Mouse (Mus musculus): ENCODE measurements at regions not wholly inside any gene's neighbourhood (a gene's known extent, or its start where the extent isn't known, plus 50 kb on each side); places are given as distances from the start of the nearest gene placed in this dataset.

GRCm38 (mm10) chr13:71074012-71074411 lies 232.4 kb upstream of the Adamts16 start:
- Histone ChIP-seq H3K36me3 (ENCODE audit: control insufficient read depth in 1 of 2, insufficient read depth in 2 of 2, low read length in 2 of 2) (no peaks in the 10 kb centered on the region), H3K4me3 (ENCODE audit: control insufficient read depth in 1 of 2, insufficient read depth in 1 of 2, low read depth in 2 of 2, low read length in 2 of 2) (no peak overlapping the region), H3K27ac (ENCODE audit: control insufficient read depth, low read depth, low read length) (no peak overlapping the region), H3K27me3 (ENCODE audit: control insufficient read depth in 1 of 2, insufficient read depth in 2 of 2, low read length in 2 of 2) (no peaks in the 10 kb centered on the region), H3K4me1 (ENCODE audit: control insufficient read depth in 1 of 2, insufficient read depth in 2 of 2, low read length in 2 of 2) (no peaks in the 10 kb centered on the region), H3K9me3 (replicated peaks; ENCODE audit: insufficient read depth, low read length) (no peaks in the 10 kb centered on the region), H3K9ac (ENCODE audit: control insufficient read depth, low read depth, low read length, poor library complexity, severe bottlenecking) (no peak overlapping the region), H3K79me2 (ENCODE audit: control insufficient read depth, insufficient read depth, low read length, poor library complexity) (no peaks in the 10 kb centered on the region)
- DNase-seq (ENCODE audit: low read depth, low spot score): no peak
- no peak for TF ChIP-seq CHD1 (IDR thresholded peaks at IDR 0.05; ENCODE audit: low read depth, low read length)

- no peak for DNase-seq (ENCODE audit: low read depth, low spot score)
Observed at GRCm38 (mm10) chr13:71068757-71069201, 227.2 kb upstream of the Adamts16 start.

GRCm38 (mm10) chr13:71068011-71068410 lies 226.4 kb upstream of the Adamts16 start:
- no peak for DNase-seq (ENCODE audit: low read depth, low spot score)
- Histone ChIP-seq H3K9me3 (replicated peaks; ENCODE audit: insufficient read depth, low read length) (no peaks in the 10 kb centered on the region), H3K9ac (ENCODE audit: control insufficient read depth, low read depth, low read length, poor library complexity, severe bottlenecking) (no peak overlapping the region), H3K27ac (ENCODE audit: control insufficient read depth, low read depth, low read length) (no peak overlapping the region), H3K79me2 (ENCODE audit: control insufficient read depth, insufficient read depth, low read length, poor library complexity) (no peaks in the 10 kb centered on the region), H3K27me3 (ENCODE audit: control insufficient read depth in 1 of 2, insufficient read depth in 2 of 2, low read length in 2 of 2) (no peaks in the 10 kb centered on the region), H3K4me1 (ENCODE audit: control insufficient read depth in 1 of 2, insufficient read depth in 2 of 2, low read length in 2 of 2) (no peaks in the 10 kb centered on the region), H3K4me3 (ENCODE audit: control insufficient read depth in 1 of 2, insufficient read depth in 1 of 2, low read depth in 2 of 2, low read length in 2 of 2) (no peak overlapping the region), H3K36me3 (ENCODE audit: control insufficient read depth in 1 of 2, insufficient read depth in 2 of 2, low read length in 2 of 2) (no peaks in the 10 kb centered on the region)
- TF ChIP-seq SIN3A (IDR thresholded peaks at IDR 0.05; ENCODE audit: low read length) (no peak), NRF1 (IDR thresholded peaks at IDR 0.05; ENCODE audit: insufficient read depth, low read depth, low read length, poor library complexity, severe bottlenecking) (no peak), NELFE (IDR thresholded peaks at IDR 0.05; ENCODE audit: low read depth, low read length) (no peak), MAX (IDR thresholded peaks at IDR 0.05; ENCODE audit: low read length) (no peak), UBTF (IDR thresholded peaks at IDR 0.05; ENCODE audit: borderline replicate concordance, insufficient read depth, low read depth, low read length) (no peak)

More at GRCm38 (mm10) chr13:71068757-71069201, 227.2 kb upstream of the Adamts16 start:
- no peak for TF ChIP-seq MXI1 (IDR thresholded peaks at IDR 0.05; ENCODE audit: low read depth, low read length)
- no peak for TF ChIP-seq ELF1 (IDR thresholded peaks at IDR 0.05; ENCODE audit: low read depth, low read length)
- no peak for TF ChIP-seq RAD21 (IDR thresholded peaks at IDR 0.05; ENCODE audit: low read depth, low read length)
- no peak for TF ChIP-seq NELFE (IDR thresholded peaks at IDR 0.05; ENCODE audit: low read depth, low read length)
- TF ChIP-seq E2F4 (IDR thresholded peaks at IDR 0.05; ENCODE audit: borderline replicate concordance, low read depth, low read length): no peak
- TF ChIP-seq POLR2AphosphoS5 (IDR thresholded peaks at IDR 0.05; ENCODE audit: borderline replicate concordance, low read depth, low read length): no peak
- no peak for TF ChIP-seq ETS1 (IDR thresholded peaks at IDR 0.05; ENCODE audit: low read depth, low read length)
- Histone ChIP-seq H3K79me2 (ENCODE audit: control insufficient read depth, insufficient read depth, low read length, poor library complexity) (no peaks in the 10 kb centered on the region), H3K27ac (ENCODE audit: control insufficient read depth, low read depth, low read length) (no peak overlapping the region), H3K36me3 (ENCODE audit: control insufficient read depth in 1 of 2, insufficient read depth in 2 of 2, low read length in 2 of 2) (no peaks in the 10 kb centered on the region), H3K4me1 (ENCODE audit: control insufficient read depth in 1 of 2, insufficient read depth in 2 of 2, low read length in 2 of 2) (no peaks in the 10 kb centered on the region), H3K27me3 (ENCODE audit: control insufficient read depth in 1 of 2, insufficient read depth in 2 of 2, low read length in 2 of 2) (no peaks in the 10 kb centered on the region), H3K9me3 (replicated peaks; ENCODE audit: insufficient read depth, low read length) (no peaks in the 10 kb centered on the region), H3K4me3 (ENCODE audit: control insufficient read depth in 1 of 2, insufficient read depth in 1 of 2, low read depth in 2 of 2, low read length in 2 of 2) (no peak overlapping the region), H3K9ac (ENCODE audit: control insufficient read depth, low read depth, low read length, poor library complexity, severe bottlenecking) (no peak overlapping the region)
